Mouse (Mus musculus) CH12.LX (cell line): ENCODE data around the gene Pacsin1. TPM values are rescaled to one million over a fixed set of nuclear protein-coding genes. Genes with fewer than 3 reads are reported as not detected.
A peak's percentile ranks its signal among the peaks of the same experiment; 100 is the strongest.

Experiments used
- DNase-seq: peaks from one replicate; pipeline ENCODE4 v3.0.0-alpha.2; 2013; ENCODE audit errors: extremely low read depth
- H3K27ac ChIP-seq: 2 replicates; pipeline ENCODE4 v1.5.1; 2012; ENCODE audit warnings: low read depth, mild to moderate bottlenecking, control low read depth, moderate library complexity; ENCODE audit not compliant: insufficient read depth
- H3K27me3 ChIP-seq: replicated peaks from 2 replicates; pipeline ENCODE3; 2012; ENCODE audit warnings: inconsistent platforms
- H3K36me3 ChIP-seq, 2 experiments: replicated peaks in 1 of 2; 2 replicates each; pipeline versions ENCODE3 to v1.6.1; 2012; ENCODE audit warnings: inconsistent platforms in 1 of 2, low read length in 1 of 2, mild to moderate bottlenecking in 1 of 2, mixed read lengths in 1 of 2, moderate library complexity in 1 of 2; ENCODE audit not compliant: control insufficient read depth in 1 of 2, insufficient read depth in 1 of 2
- H3K4me1 ChIP-seq, 2 experiments: 2 replicates each; pipeline ENCODE4 v1.6.1; 2012; ENCODE audit warnings: inconsistent platforms in 1 of 2, moderate library complexity in 1 of 2; ENCODE audit not compliant: insufficient read depth in 2 of 2, control insufficient read depth in 1 of 2
- H3K4me2 ChIP-seq: 2 replicates; pipeline ENCODE4 v1.6.1; 2012; ENCODE audit warnings: low read depth, mild to moderate bottlenecking, control low read depth; ENCODE audit not compliant: poor library complexity, insufficient read depth, severe bottlenecking
- H3K4me3 ChIP-seq, 3 experiments: fragments of 150-350 bp in 1 of 3; sonication (generic) in 1 of 3; replicated peaks in 1 of 3; 2 replicates each; pipeline versions ENCODE3 to v1.5.1; 2011 to 2012; ENCODE audit warnings: low read depth in 2 of 3, low read length in 2 of 3, mild to moderate bottlenecking in 2 of 3, moderate library complexity in 2 of 3, control low read depth in 1 of 3, improper control_type of control experiment in 1 of 3, inconsistent platforms in 1 of 3, mixed read lengths in 1 of 3; ENCODE audit not compliant: poor library complexity in 1 of 3
- H3K79me2 ChIP-seq: replicated peaks from 2 replicates; pipeline ENCODE4 v1.6.1; 2012; ENCODE audit warnings: mild to moderate bottlenecking, moderate library complexity; ENCODE audit not compliant: control insufficient read depth, poor library complexity, insufficient read depth, severe bottlenecking; ENCODE audit errors: extremely low read depth
- H3K9ac ChIP-seq: 2 replicates; pipeline ENCODE4 v1.6.1; 2012; ENCODE audit warnings: low read depth, mild to moderate bottlenecking, control low read depth, moderate library complexity; ENCODE audit not compliant: insufficient read depth
- H3K9me3 ChIP-seq: replicated peaks from 2 replicates; pipeline ENCODE3; 2012; ENCODE audit warnings: low read length, inconsistent platforms, mixed read lengths
- CHD1 ChIP-seq: IDR thresholded peaks from 2 replicates; pipeline ENCODE4 v1.6.1; 2012; ENCODE audit warnings: low read depth, low read length, improper control_type of control experiment, inconsistent platforms
- CHD2 ChIP-seq: IDR thresholded peaks from 2 replicates; pipeline ENCODE4 v1.6.1; 2011; ENCODE audit warnings: low read length, improper control_type of control experiment
- CTCF ChIP-seq, 2 experiments: IDR thresholded peaks in 1 of 2; conservative IDR thresholded peaks in 1 of 2; 2 replicates each; pipeline ENCODE4 v1.5.1; 2011 to 2012; ENCODE audit warnings: low read depth in 2 of 2, low read length in 2 of 2, improper control_type of control experiment in 1 of 2, inconsistent platforms in 1 of 2, mild to moderate bottlenecking in 1 of 2, moderate library complexity in 1 of 2
- E2F4 ChIP-seq: IDR thresholded peaks from 2 replicates; pipeline ENCODE4 v1.6.1; 2011; ENCODE audit warnings: low read depth, low read length, improper control_type of control experiment; ENCODE audit not compliant: insufficient replicate concordance
- EP300 ChIP-seq: IDR thresholded peaks from 2 replicates; pipeline ENCODE4 v1.6.1; 2011; ENCODE audit warnings: low read length, improper control_type of control experiment
- GABPA ChIP-seq: IDR thresholded peaks from 2 replicates; pipeline ENCODE4 v1.6.1; 2012; ENCODE audit warnings: low read depth, low read length, improper control_type of control experiment, inconsistent platforms; ENCODE audit not compliant: insufficient replicate concordance
- IRF4 ChIP-seq: IDR thresholded peaks from 2 replicates; pipeline ENCODE4 v1.6.1; 2014; ENCODE audit warnings: low read depth, mild to moderate bottlenecking, inconsistent platforms, low read length, improper control_type of control experiment
- JUND ChIP-seq: conservative IDR thresholded peaks from 2 replicates; pipeline ENCODE4 v1.6.1; 2011; ENCODE audit warnings: low read depth, low read length, improper control_type of control experiment
- KAT2A ChIP-seq: IDR thresholded peaks from 2 replicates; pipeline ENCODE4 v1.6.1; 2012; ENCODE audit warnings: low read length, improper control_type of control experiment, inconsistent platforms; ENCODE audit not compliant: insufficient replicate concordance
- MEF2A ChIP-seq: IDR thresholded peaks from 2 replicates; pipeline ENCODE4 v1.6.1; 2014; ENCODE audit warnings: low read depth, mild to moderate bottlenecking, inconsistent platforms, low read length, improper control_type of control experiment, borderline replicate concordance
- MXI1 ChIP-seq: IDR thresholded peaks from 2 replicates; pipeline ENCODE4 v1.6.1; 2011; ENCODE audit warnings: mild to moderate bottlenecking, low read depth, low read length, improper control_type of control experiment
- NELFE ChIP-seq: IDR thresholded peaks from 2 replicates; pipeline ENCODE4 v1.6.1; 2011; ENCODE audit warnings: low read depth, low read length, improper control_type of control experiment
- POLR2AphosphoS2 ChIP-seq: IDR thresholded peaks from 2 replicates; pipeline ENCODE4 v1.6.1; 2011; ENCODE audit warnings: low read depth, low read length, improper control_type of control experiment
- RAD21 ChIP-seq: IDR thresholded peaks from 2 replicates; pipeline ENCODE4 v1.6.1; 2011; ENCODE audit warnings: low read depth, mild to moderate bottlenecking, low read length, improper control_type of control experiment, moderate library complexity
- SMC3 ChIP-seq: IDR thresholded peaks from 2 replicates; pipeline ENCODE4 v1.6.1; 2011; ENCODE audit warnings: low read depth, low read length, improper control_type of control experiment
- TCF12 ChIP-seq: IDR thresholded peaks from 2 replicates; pipeline ENCODE4 v1.6.1; 2014; ENCODE audit warnings: low read depth, mild to moderate bottlenecking, inconsistent platforms, low read length, improper control_type of control experiment
- UBTF ChIP-seq: IDR thresholded peaks from 2 replicates; pipeline ENCODE4 v1.6.1; 2012; ENCODE audit warnings: low read depth, mild to moderate bottlenecking, inconsistent platforms, low read length, improper control_type of control experiment, moderate library complexity
- USF1 ChIP-seq: IDR thresholded peaks from 2 replicates; pipeline ENCODE4 v1.6.1; 2014; ENCODE audit warnings: low read depth, mild to moderate bottlenecking, inconsistent platforms, low read length, improper control_type of control experiment
- USF2 ChIP-seq: conservative IDR thresholded peaks from 2 replicates; pipeline ENCODE4 v1.6.1; 2011; ENCODE audit warnings: low read depth, low read length, improper control_type of control experiment
- ZC3H11A ChIP-seq: IDR thresholded peaks from 2 replicates; pipeline ENCODE4 v1.6.1; 2012; ENCODE audit warnings: low read depth, mild to moderate bottlenecking, inconsistent platforms, low read length, improper control_type of control experiment
- ZKSCAN1 ChIP-seq: IDR thresholded peaks from 2 replicates; pipeline ENCODE4 v1.6.1; 2012; ENCODE audit warnings: low read depth, inconsistent platforms, low read length, improper control_type of control experiment, borderline replicate concordance
- dilution Hi-C: fragments of 300-500 bp; cut with MboI; formaldehyde crosslinking; loops from 2 replicates; pipeline ENCODE4 v1.14.3; 2020; ENCODE audit warnings: low sequenced_read_pairs; ENCODE audit not compliant: extremely low pct_unique_long_range_greater_than_20kb, extremely low pct_ligation_motif_present
- in situ Hi-C: fragments of 300-500 bp; cut with MboI; formaldehyde crosslinking; loops from 3 replicates; pipeline ENCODE4 v1.14.3; 2019; ENCODE audit warnings: low sequenced_read_pairs, low pct_ligation_motif_present, low pct_unique_long_range_greater_than_20kb, mixed read lengths
- polyA plus RNA-seq: library from polyadenylated mRNA; unstranded; fragments of >175 nt; gene quantifications from 2 replicates; pipeline ENCODE4 v1.2.1, GENCODE M21; 2012; ENCODE audit warnings: low read depth; ENCODE audit not compliant: insufficient read length
- total RNA-seq, 2 experiments: library from RNA; depleted of rRNA; stranded (reverse); fragments of 300-350 nt in 1 of 2; fragments of >200 nt in 1 of 2; gene quantifications; 2 replicates each; pipeline ENCODE4 v1.2.3; 2012 to 2014

Pacsin1 gene
- total and polyA plus RNA-seq, 3 experiments, result 1.9 to 14.0 (median 13.2) TPM

DNA sequence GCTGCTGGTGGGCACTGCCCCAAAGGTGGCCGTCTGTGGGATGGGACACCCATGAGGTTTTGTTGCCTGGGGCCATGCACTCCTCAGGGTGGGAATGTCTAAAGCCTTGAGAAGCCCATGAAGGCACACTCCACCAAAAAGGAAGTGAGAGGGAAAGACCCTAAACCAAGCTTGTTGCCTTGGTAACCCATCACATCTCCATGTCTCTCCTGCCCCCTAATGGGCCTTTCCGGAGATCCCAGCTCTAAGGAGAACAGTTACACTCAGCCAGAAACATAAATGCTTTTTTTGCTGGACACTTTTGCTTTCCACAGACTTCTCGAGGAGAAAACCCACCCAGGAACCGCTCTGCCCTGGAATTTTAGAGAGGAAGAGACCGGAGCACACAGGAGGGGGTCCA, 62.9 kb downstream of the Pacsin1 start:
- Histone ChIP-seq H3K4me2 (no peak overlapping the region), H3K4me1 (peaks cover 13 to 22% of the 10 kb centered on the region in 2 experiments), H3K27me3 (peaks cover 28% of the 10 kb centered on the region), H3K9me3 (no peaks in the 10 kb centered on the region), H3K36me3 (no peaks in the 10 kb centered on the region)
- TF ChIP-seq SMC3, result peak; percentile 55
- peak in 1 of 2 experiments; percentile 56; a peak in 2 of 4 replicates for TF ChIP-seq CTCF (conservative IDR thresholded peaks at IDR 0.05 in 1 of 2, IDR thresholded peaks at IDR 0.05 in 1 of 2; ENCODE audit: low read depth in 2 of 2, low read length in 2 of 2)
- peak; percentile 59 for TF ChIP-seq RAD21
- no peak for TF ChIP-seq KAT2A
- TF ChIP-seq CHD2, result no peak
- TF ChIP-seq IRF4, result no peak
- peak; percentile 37; the same call in 1 of the 2 replicates for TF ChIP-seq MXI1
- TF ChIP-seq, all 38 proteins: peak for 4
- H3K9ac ChIP-seq, result no peak overlapping the region
- dilution Hi-C loops, result no loop called here
- no peaks in the 10 kb centered on the region for H3K79me2 ChIP-seq
- in situ Hi-C loops, result no loop called here
- H3K27ac ChIP-seq, result no peak overlapping the region
- DNase-seq, result peak; percentile 34
- H3K4me3 ChIP-seq, result no peak overlapping the region

DNA sequence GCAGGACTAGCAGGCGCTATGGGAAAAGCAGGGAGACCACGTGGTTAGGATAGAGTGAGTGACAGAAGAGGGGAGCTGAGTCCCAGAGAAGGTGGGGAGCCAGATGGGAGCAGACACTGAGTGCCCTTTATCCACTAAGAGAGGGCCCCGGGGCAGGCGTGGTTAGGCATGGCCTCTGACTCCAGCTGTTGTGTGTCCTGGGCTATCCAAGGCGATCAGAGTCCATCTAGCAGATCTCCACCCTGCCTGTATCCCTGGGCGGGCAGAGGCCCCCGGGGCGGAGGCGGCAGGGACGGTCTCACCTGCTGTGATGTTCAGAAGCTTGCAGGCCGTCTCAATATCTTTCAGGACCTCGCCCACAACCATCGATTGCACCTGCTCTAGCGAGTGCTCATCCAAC, 64.4 kb downstream of the Pacsin1 start:
- no peak overlapping the region for H3K27ac ChIP-seq
- no peak overlapping the region for H3K9ac ChIP-seq
- no peaks in the 10 kb centered on the region for H3K9me3 ChIP-seq
- peaks cover 13 to 26% of the 10 kb centered on the region in 2 experiments for H3K4me1 ChIP-seq
- dilution Hi-C loops (no loop called here), in situ Hi-C loops (loop anchor here (10.0 kb wide), 1 partner anchor 65 kb away; the partner anchor contains the start of gene Pacsin1)
- DNase-seq, result no peak
- H3K36me3 ChIP-seq, result no peaks in the 10 kb centered on the region
- H3K27me3 ChIP-seq, result peaks cover 31% of the 10 kb centered on the region
- TF ChIP-seq EP300 (no peak), NELFE (no peak), E2F4 (no peak), UBTF (no peak), RAD21 (no peak), POLR2AphosphoS2 (no peak), JUND (no peak), CTCF (conservative IDR thresholded peaks at IDR 0.05 in 1 of 2, IDR thresholded peaks at IDR 0.05 in 1 of 2; ENCODE audit: low read depth in 2 of 2, low read length in 2 of 2) (no peak), MEF2A (no peak), USF2 (no peak), ZKSCAN1 (no peak), CHD1 (no peak), GABPA (no peak), SMC3 (no peak), ZC3H11A (no peak), TCF12 (no peak), USF1 (no peak)
- TF ChIP-seq, all 38 proteins: peak for 0
- Histone ChIP-seq H3K79me2 (no peaks in the 10 kb centered on the region), H3K4me3 (no peak overlapping the region), H3K4me2 (no peak overlapping the region)
